Mouse (Mus musculus): Measurements from ENCODE around the gene Gzmm.

Gene Gzmm

GRCm38 (mm10) chr10:79688720-79689119, at the start of gene Gzmm:
TSS of gene Gzmm (plus strand) at chr10:79689020.
- no peak for DNase-seq

- no peak for DNase-seq
Measured at GRCm38 (mm10) chr10:79645711-79646110, 43.1 kb upstream of the Gzmm start, which contains the start of gene Odf3l2. TSS of gene Odf3l2 (minus strand) at chr10:79645738.

- DNase-seq, result peak; percentile 79
Measured at GRCm38 (mm10) chr10:79649070-79649751, 39.6 kb upstream of the Gzmm start.

- no peak for DNase-seq
Measured at GRCm38 (mm10) chr10:79652789-79653188, 36.0 kb upstream of the Gzmm start.

GRCm38 (mm10) chr10:79654946-79655395, 33.8 kb upstream of the Gzmm start:
- no peak for DNase-seq

GRCm38 (mm10) chr10:79658829-79659228, 30.0 kb upstream of the Gzmm start:
- DNase-seq, result peak; percentile 25

- no peak for DNase-seq
Measured at GRCm38 (mm10) chr10:79660298-79660697, 28.5 kb upstream of the Gzmm start.

GRCm38 (mm10) chr10:79661861-79662260, 27.0 kb upstream of the Gzmm start:
- DNase-seq, result no peak

- peak; percentile 68 for DNase-seq
Measured at GRCm38 (mm10) chr10:79664131-79664665, 24.6 kb upstream of the Gzmm start, which contains the start of gene Madcam1. TSS of gene Madcam1 (plus strand) at chr10:79664559.

- DNase-seq, result no peak
Measured at GRCm38 (mm10) chr10:79665051-79665450, 23.8 kb upstream of the Gzmm start.

- no peak for DNase-seq
Measured at GRCm38 (mm10) chr10:79666493-79666892, 22.3 kb upstream of the Gzmm start.

GRCm38 (mm10) chr10:79668076-79668475, 20.7 kb upstream of the Gzmm start:
- DNase-seq, result no peak

- peak; percentile 89 for DNase-seq
Measured at GRCm38 (mm10) chr10:79668771-79669575, 19.8 kb upstream of the Gzmm start, which contains the start of gene Tpgs1. TSS of gene Tpgs1 (plus strand) at chr10:79669369.

GRCm38 (mm10) chr10:79669576-79670057, 19.2 kb upstream of the Gzmm start:
- DNase-seq, result peak; percentile 71

- no peak for DNase-seq
Measured at GRCm38 (mm10) chr10:79670071-79670888, 18.5 kb upstream of the Gzmm start.

GRCm38 (mm10) chr10:79671396-79672087, 17.3 kb upstream of the Gzmm start:
- DNase-seq, result no peak

GRCm38 (mm10) chr10:79672088-79672455, 16.7 kb upstream of the Gzmm start:
- DNase-seq, result no peak

- no peak for DNase-seq
Measured at GRCm38 (mm10) chr10:79673054-79673453, 15.8 kb upstream of the Gzmm start.

- no peak for DNase-seq
Measured at GRCm38 (mm10) chr10:79675346-79676035, 13.3 kb upstream of the Gzmm start.

GRCm38 (mm10) chr10:79680606-79681495, 8.0 kb upstream of the Gzmm start:
- DNase-seq, result no peak
